Mouse (Mus musculus) lung, postnatal 14 days (tissue): Measurements from ENCODE around the gene Hddc2.
"Not testable (repeated sequence)": the region's sequence is repeated elsewhere in the genome, so short reads cannot be mapped to it uniquely, and the experiment has no call there.

Experiments used
- DNase-seq: peaks from one replicate; pipeline ENCODE4 v3.0.0; 2021

The Hddc2 gene

GRCm38 (mm10) chr10:31354886-31355461 is 41.8 kb downstream of the Hddc2 start:
- DNase-seq: no peak

DNA sequence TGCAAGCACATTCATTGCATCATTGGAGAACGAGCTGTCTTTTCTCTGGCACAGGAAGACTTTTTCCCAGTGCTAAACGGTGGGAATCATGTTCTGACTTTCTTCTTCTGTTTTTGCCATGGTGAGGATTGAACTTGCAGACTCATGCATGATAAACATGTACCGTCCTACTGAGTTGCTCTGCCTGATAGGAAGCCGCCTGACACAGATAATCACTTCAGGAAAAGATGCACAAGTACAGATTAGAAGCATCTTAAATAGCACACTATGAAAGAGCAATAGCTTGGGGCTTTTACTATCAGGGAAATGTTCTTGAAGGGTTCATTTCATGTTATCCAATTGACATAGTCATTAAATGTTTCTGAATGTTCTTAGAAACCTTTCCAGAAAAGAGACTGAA is 46.6 kb downstream of the Hddc2 start:
- DNase-seq: no peak

DNA sequence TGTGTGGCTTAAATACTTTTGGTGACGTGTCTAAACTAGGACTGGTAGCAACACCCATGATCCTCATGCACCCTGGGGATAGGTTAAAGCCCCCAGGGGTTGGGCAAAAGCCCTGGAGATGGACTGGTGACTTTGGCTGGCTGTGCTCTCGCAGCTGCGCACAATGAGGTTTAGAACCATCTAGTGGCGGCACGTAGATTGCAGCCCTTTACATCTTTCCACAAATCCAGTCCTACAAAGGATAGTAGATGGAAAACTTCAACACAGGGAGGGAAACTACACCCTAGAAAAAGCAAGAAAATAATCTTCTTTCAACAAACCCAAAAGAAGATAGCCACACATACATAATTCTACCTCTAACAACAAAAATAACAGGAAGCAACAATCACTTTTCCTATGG is 57.0 kb downstream of the Hddc2 start:
- DNase-seq: not testable (repeated sequence)
